Mouse (Mus musculus): Measurements from ENCODE around the gene Bglap2.

GRCm38 (mm10) chr3:88424605-88425329, 46.3 kb upstream of the Bglap2 start, which contains the start of gene Slc25a44:
- TF ChIP-seq EP300 (optimal IDR thresholded peaks at IDR 0.05) = no peak
- TF ChIP-seq CTCF (IDR thresholded peaks at IDR 0.05; ENCODE audit: low read depth) = no peak
